Mouse (Mus musculus): ENCODE measurements around the gene 1700029F12Rik.
"Not testable (repeated sequence)": the region's sequence is repeated elsewhere in the genome, so short reads cannot be mapped to it uniquely, and the experiment has no call there.

The 1700029F12Rik gene

DNA sequence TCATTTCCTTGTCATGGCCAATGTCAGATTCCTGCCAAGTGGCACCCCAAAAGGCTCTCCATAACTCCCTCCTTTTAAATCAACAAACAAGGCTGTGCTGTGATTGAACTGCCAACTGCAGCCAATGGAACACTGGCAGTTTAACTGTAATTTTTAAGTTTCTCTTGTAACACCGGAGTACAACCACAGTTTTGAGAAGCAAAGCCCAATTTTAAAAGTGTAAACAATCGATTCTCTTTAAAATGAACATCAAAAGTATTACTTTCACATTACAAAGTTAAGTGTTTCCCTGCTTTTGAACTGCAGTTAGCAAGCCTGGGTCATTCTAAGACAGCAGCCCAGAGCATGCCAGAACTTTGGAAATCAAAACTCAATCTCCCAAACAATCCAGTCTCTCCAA lies at the start of gene 1700029F12Rik:
Gene 1700029F12Rik (minus strand): TSS at position 101 of the 400 bp plus-strand sequence.
- no peak for DNase-seq

DNA sequence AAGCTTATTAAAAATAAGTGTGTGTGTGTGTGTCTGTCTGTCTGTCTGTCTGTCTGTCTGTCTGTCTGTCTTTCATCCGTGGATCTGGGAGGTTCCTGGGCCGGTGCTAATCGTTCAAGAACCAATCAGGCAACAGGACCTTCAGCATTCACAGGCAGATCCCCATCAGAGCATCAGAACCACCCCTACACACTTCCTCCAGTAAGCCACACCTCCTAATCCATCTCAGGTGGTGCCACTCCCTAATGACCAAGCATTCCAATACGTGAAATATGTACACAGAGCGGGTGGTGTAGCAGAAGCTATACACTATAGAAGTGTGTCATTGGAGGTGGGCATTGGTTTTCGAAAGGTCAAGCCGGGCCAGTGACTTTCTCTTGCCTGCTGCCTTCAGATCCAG lies 48.3 kb upstream of the 1700029F12Rik start:
- no peak for DNase-seq

DNA sequence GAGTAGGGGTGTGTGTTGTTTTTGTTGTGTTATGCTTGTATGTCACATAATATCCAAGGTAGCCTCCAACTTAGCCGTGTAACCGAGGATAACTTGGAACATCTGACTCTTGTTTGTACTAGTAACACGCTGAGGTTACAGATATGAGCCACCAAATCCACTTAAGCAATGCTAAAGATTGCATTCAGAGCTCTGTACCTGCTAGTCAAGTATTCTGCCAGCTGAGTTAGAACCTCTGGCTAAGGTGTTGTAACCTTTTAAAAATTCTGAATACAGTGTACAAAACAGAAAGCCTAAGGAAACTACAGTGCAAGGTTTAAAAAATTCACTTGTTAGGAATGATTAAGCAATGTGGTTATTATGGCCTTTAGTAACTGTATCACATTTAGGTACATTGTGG lies 46.5 kb upstream of the 1700029F12Rik start:
- DNase-seq, result no peak

- no peak for DNase-seq
These were observed 46.0 kb upstream of the 1700029F12Rik start for GRCm38 (mm10) chr13:97080201-97080600.

DNA sequence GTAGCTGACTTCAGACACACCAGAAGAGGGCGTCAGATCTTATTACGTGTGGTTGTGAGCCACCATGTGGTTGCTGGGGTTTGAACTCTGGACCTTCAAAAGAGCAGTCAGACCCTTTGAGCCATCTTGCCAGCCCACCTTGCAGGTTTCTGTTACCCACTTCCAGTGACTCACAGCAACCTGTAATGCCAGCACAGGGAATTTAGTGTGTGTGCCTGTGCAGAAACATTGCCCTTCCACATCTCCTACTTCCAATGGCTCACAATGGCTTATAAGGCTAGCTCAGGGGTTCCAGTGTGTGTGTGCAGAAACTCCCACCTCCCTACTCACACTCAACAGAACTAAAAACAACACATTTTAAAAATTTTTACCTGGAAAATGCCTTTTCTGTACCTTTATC lies 43.4 kb upstream of the 1700029F12Rik start:
- no peak for DNase-seq

GRCm38 (mm10) chr13:97073497-97073896 lies 39.3 kb upstream of the 1700029F12Rik start:
- no peak for DNase-seq

GRCm38 (mm10) chr13:97071626-97072241 lies 37.6 kb upstream of the 1700029F12Rik start:
- DNase-seq, result peak; percentile 7 to 24

DNA sequence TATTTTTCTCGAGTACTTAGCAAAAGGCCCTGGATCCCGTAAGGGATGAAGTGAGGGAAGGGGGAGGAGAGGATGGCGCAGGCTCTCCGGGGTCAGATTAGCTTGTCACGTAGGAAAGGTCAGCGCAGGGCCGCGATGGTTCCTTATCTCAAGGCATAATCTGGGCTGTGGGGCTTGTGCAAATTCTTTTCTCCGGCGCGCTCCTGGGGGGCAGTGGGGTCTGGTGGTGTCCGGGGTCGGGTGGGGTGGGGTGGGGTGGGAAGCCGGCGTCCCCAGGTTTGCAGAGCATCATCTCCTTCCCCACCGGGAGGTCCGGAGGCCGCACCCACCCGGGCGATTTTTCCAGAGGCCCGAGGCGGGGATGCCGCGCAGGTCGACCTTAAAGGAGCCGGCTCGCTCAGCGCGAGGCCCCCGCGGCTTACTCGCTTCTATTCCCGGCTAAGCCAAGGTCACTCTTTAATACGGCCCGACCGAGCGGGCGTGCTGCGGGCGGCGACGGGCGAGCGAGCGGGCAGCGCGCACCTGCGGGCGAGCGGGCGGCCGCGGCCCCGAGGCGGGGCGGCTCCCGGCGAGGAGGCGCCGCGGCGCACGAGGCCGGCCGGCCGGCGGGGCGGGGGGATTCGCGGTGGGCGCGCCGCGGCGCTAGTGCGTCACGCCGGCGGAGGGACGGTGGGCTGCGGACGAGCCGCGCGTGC lies 36.9 kb upstream of the 1700029F12Rik start:
- DNase-seq, result peak in 1 of 2 experiments; percentile 6

GRCm38 (mm10) chr13:97068151-97068550 lies 34.0 kb upstream of the 1700029F12Rik start:
- no peak for DNase-seq

DNA sequence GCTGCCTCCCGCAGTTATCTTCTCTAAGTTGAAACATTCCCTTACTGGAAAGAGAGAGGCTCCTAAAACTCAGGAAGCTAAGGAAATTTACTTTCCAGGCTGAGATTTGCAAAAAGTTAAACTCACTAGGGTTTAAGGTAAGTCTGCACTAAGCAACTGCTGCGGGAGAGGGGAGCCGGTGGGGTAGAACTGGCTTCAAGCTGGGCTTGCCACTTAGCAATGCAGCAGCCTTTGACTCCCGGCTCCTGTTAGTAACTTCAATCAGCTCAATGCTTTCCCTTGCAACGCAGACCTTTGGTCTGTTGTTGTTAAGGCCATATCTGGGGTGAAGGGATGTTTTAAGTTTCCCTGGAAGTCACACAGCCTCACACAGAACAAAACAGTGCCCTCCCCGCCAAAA lies 33.5 kb upstream of the 1700029F12Rik start:
- no peak for DNase-seq

DNA sequence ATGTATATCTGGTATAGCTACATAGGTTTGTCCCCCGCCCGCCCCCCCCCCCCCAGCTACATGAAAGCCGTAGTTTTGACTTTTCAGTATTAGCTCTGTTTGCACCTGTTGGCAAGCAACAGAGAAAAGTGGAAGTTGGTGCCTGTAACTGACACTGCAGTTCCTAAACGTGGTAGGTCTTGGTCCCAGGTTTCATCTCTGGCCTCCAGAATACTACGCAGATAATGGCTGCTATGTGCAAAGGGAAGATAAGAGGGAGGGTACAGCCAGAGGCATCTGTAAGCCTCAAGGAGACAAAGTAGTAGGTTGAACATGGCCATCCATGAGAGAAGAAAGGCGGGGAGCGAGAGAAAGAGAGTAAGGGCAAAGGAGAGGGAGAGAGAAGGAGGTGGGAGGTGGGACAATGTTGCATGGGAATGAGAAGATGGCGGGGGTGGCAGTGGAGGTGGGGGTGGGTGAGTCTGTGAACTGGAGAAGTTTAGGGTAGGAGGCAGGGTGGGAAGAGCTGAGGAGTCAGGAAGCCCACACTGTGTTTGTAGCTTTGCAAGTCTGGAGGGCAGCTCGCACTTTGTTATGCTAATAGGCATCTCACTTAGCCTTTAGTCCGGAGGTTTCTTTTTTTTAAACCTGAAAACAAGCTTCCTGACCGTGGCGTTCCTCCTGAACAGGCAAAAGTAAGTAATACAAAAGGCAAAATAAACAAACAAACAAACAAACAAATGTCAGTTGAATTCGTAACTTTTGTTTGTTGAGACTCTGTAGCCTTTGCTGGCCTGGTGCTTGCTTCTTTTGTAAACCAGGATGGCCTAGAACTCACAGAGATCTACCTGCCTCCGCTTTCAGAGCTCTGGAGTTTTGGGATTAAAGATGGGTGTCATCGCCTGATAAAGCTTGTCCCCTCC lies 32.7 kb upstream of the 1700029F12Rik start, which contains the start of gene Fam169a:
Gene Fam169a (plus strand): TSS at position 638 of the 902 bp plus-strand sequence.
- no peak for DNase-seq

DNA sequence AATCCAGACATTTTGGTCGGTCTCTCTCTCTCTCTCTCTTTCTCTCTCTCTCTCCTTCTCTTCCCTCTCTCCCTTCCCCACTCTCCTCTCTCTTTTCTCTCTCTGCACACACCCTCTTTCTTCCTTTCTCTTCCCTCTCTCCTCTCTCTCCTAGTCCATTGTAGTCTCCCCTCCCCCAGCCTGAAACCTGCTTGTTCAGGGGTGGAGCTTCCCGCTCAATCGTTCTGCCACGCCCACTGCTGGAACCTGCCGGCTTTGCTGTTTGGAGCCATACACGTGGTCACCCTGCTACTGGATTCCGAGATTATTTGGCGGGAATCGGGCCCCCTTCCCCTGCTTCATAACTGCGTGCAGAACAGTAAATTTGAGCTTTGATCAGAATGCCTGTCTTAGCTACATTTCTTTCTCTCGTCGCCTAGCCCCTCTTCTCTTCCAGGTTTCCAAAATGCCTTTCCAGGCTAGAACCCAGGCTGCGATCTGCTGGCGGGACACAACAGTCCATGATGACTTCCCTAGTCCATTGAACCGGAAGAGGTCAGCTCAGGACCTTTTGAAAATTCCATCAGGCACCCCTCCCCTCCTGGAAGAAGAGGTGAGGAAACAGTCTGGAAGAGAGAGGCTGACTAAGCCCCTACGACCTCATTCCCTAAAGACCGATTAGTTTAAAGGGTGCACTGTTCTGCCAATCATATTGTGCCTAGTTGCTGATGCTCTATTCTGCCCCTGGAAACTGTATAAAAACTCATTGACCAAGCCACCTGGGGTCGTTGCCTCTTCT lies 30.9 kb upstream of the 1700029F12Rik start:
- not testable (repeated sequence) for DNase-seq

- peak in 1 of 2 experiments; percentile 4 for DNase-seq
These were observed 30.3 kb upstream of the 1700029F12Rik start for GRCm38 (mm10) chr13:97064413-97064812.

- DNase-seq, result no peak
These were observed 29.3 kb upstream of the 1700029F12Rik start for GRCm38 (mm10) chr13:97063431-97063830.

GRCm38 (mm10) chr13:97062151-97062550 lies 28.0 kb upstream of the 1700029F12Rik start:
- no peak for DNase-seq

- no peak for DNase-seq
These were observed 26.2 kb upstream of the 1700029F12Rik start for GRCm38 (mm10) chr13:97060331-97060730.

DNA sequence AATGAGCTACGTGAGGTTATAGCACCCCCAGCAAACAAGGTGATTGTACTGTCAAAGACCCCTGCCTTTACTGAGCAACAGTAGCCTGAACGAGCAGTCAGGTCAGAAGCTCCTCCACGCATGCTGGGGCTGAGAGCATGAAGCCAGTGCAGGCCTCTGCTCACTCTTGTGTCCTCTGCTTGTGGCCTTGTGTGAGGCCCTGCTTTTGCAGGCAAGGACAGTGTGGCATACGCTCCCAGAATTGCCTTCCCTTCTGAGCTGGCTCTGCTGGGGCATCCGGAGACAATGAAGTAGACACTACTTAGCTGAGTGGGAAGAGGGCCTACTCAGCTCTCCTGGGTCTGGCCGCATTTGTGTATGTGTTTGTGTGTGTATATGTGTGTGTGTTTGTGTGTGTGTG lies 25.6 kb upstream of the 1700029F12Rik start:
- DNase-seq, result no peak

DNA sequence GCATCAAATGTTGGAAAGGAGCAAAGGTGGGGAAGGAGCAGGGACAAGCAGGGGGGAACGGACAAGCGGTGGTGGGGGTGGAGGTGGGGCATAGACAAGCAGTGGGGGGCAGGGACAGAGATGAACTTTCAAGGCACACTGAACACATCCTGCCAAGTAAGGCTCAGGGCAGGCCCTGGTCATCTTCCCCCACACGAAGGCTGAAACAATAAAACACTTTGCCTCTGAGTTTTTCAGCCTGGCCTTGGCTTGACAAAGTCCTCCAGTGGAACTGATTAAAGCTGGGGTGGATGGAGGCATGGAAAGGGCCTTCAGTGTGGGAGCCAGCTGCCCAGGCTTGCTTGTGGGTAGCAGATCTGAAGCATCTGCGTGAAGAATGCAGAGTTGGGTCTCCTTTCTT lies 23.7 kb upstream of the 1700029F12Rik start:
- no peak for DNase-seq

DNA sequence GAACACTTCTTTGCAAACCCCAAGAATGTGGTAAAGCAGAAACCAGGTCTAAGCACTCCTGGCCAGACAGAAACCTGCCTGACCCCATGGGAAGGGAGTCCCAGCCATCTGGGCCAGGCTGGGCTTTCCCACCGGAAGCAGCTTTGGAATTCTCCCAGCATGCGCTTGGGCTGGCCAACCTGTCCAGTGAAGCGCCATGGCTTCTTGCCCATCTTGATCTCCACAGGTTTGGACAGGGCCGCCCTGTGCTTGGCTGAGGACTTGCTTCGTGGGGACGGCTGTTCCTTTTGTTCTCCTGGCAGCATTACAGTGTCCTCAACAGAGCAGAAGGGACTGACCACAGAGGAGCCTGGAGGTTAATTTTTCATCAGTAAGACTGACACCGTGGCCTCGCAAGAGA lies 19.7 kb upstream of the 1700029F12Rik start:
- DNase-seq, result no peak

- peak; percentile 20 to 37 for DNase-seq
These were observed 18.5 kb upstream of the 1700029F12Rik start for GRCm38 (mm10) chr13:97052667-97053066.

DNA sequence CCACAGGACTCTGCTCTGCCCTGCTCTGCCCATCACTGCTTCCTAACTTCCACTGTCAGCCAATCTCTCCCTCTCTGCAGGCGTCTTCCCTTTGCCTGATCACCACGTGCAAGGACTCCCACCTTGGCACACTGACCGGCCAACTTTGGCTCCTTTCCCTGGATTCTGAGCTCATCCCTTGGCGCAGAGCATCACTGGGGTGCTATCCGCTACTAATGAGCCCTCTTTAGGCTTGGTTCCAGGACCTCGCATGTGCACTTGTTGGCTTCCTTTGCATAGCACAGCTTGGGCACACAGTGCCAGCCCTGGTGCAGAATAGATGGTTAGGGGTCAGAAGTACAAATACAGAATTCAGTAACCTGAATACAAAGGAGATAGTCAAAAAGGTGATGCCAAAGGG lies 17.0 kb upstream of the 1700029F12Rik start:
- no peak for DNase-seq

- no peak for DNase-seq
These were observed 4.1 kb downstream of the 1700029F12Rik start for GRCm38 (mm10) chr13:97030075-97030474.

DNA sequence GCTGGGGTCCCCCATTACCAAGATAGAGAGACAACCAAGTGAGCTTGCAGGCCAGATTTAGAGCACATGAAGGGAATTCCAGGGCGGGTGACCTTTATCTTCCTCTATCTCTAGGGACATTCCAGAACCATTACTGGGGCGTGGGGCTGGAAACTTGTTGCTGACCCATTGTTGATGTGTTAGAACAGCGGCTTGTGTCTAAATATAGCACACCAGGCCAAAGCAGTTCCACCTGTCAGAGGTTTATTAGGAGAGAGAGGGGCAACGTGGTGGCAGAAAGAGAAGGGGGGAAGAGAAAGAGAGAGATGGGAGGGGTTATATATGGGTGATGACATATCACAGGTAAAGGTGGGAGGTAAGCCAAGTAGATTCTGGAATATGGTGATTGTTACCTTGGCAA lies 12.3 kb downstream of the 1700029F12Rik start:
- DNase-seq, result no peak
